Mouse (Mus musculus) ES-Bruce4 (cell line): ENCODE results near the gene Prelp. TPM values are rescaled to one million over a fixed set of nuclear protein-coding genes. Genes with fewer than 3 reads are reported as not detected.
A peak's percentile ranks its signal among the peaks of the same experiment; 100 is the strongest.

ENCODE experiments used
- H3K27ac ChIP-seq: 2 replicates; pipeline ENCODE4 v1.5.1; 2012; ENCODE audit warnings: low read length, inconsistent platforms; ENCODE audit not compliant: insufficient read depth
- H3K27me3 ChIP-seq: 2 replicates; pipeline ENCODE4 v1.6.1; 2012; ENCODE audit warnings: mild to moderate bottlenecking, low read length, inconsistent platforms; ENCODE audit not compliant: control insufficient read depth, poor library complexity, insufficient read depth, severe bottlenecking
- H3K36me3 ChIP-seq: 2 replicates; pipeline ENCODE4 v1.6.1; 2012; ENCODE audit warnings: inconsistent platforms, mild to moderate bottlenecking, low read length, moderate library complexity; ENCODE audit not compliant: control insufficient read depth, poor library complexity, insufficient read depth, severe bottlenecking
- H3K4me1 ChIP-seq: one replicate; pipeline ENCODE4 v1.8.1; 2011; ENCODE audit warnings: low read length; ENCODE audit not compliant: control insufficient read depth, insufficient read depth
- H3K4me3 ChIP-seq: 2 replicates; pipeline ENCODE4 v1.5.1; 2011; ENCODE audit warnings: low read depth, mild to moderate bottlenecking, low read length
- H3K9ac ChIP-seq: 2 replicates; pipeline ENCODE4 v1.6.1; 2012; ENCODE audit warnings: low read depth, mild to moderate bottlenecking, inconsistent platforms; ENCODE audit not compliant: poor library complexity, severe bottlenecking
- H3K9me3 ChIP-seq: replicated peaks from 2 replicates; pipeline ENCODE4 v1.6.1; 2012; ENCODE audit warnings: mild to moderate bottlenecking, low read length, inconsistent platforms; ENCODE audit not compliant: control insufficient read depth, poor library complexity, insufficient read depth, severe bottlenecking
- CTCF ChIP-seq: IDR thresholded peaks from one replicate; pipeline ENCODE4 v1.8.1; 2011; ENCODE audit warnings: low read depth, low read length
- EP300 ChIP-seq: IDR thresholded peaks from 2 replicates; pipeline ENCODE4 v1.6.1; 2011; ENCODE audit warnings: low read depth, low read length; ENCODE audit not compliant: insufficient read depth
- POLR2A ChIP-seq: IDR thresholded peaks from one replicate; pipeline ENCODE4 v1.8.1; 2011; ENCODE audit warnings: low read length; ENCODE audit not compliant: insufficient read depth
- polyA plus RNA-seq: library from polyadenylated mRNA; stranded (reverse); fragments of >200 nt; gene quantifications from 2 replicates; pipeline ENCODE4 v1.2.4, GENCODE M21; 2011; ENCODE audit warnings: low read depth; ENCODE audit not compliant: missing spikeins, insufficient read depth, insufficient read length

Prelp gene
- polyA plus RNA-seq, 1 experiment, result not detected

DNA sequence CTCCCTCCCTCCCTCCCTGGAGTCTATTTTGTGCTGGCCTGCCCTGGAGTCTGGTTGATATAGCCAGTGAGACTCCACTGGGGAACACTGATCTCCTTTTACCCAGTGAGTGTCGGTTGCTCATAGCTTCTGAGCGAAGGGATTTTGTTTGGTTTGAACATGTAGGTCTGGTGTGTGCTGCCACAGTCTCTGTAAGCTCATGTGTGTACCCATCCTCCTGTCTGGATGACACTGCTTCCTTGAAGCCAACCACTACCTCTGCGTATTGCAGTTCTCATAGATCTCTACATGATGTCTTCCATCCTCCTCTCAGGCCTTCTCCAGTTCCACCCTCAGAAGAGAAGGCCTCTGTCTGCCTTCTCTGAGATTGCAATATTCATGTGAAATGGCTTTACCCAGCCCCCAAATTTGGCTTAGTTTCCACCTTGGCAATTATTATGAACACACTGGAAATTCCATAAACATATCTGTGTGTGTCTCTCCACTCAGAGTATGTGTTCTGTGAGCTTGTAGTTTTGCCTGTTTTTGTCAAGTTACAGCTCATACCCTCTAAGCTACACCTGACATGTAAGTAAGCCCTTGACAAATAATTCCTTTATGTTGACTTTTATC, 19.4 kb upstream of the Prelp start:
- H3K9me3 ChIP-seq, result no peaks in the 10 kb centered on the region
- H3K9ac ChIP-seq, result no peak overlapping the region
- no peaks in the 10 kb centered on the region for H3K36me3 ChIP-seq
- no peaks in the 10 kb centered on the region for H3K27me3 ChIP-seq
- no peaks in the 10 kb centered on the region for H3K4me1 ChIP-seq
- no peak for TF ChIP-seq EP300
- no peak for TF ChIP-seq POLR2A
- no peak for TF ChIP-seq CTCF
- H3K27ac ChIP-seq, result no peak overlapping the region
- H3K4me3 ChIP-seq, result no peak overlapping the region

GRCm38 (mm10) chr1:133939708-133940107, 18.5 kb upstream of the Prelp start:
- no peak overlapping the region for H3K27ac ChIP-seq
- H3K4me3 ChIP-seq, result no peak overlapping the region
- no peaks in the 10 kb centered on the region for H3K36me3 ChIP-seq
- H3K9ac ChIP-seq, result no peak overlapping the region
- no peaks in the 10 kb centered on the region for H3K4me1 ChIP-seq
- H3K9me3 ChIP-seq, result no peaks in the 10 kb centered on the region
- no peaks in the 10 kb centered on the region for H3K27me3 ChIP-seq
- TF ChIP-seq POLR2A (no peak), CTCF (no peak), EP300 (no peak)

DNA sequence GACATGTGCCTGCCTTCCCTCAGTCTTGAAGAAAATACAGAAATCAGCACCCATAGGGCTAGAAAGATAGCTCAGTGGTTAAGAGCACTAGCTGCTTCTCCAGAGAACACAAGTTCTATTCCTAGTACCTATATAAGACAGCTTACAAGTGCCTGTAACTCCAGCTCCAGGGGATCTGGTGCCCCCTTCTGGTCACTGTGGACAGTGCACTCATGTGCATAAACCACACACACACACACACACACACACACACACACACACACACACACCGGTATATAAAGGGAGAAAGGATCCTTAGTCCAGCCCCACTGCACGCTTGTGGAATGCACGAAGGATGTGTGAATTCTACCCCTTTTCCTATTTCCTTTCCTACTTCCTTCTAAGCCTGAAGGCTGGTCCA, 15.0 kb upstream of the Prelp start:
- Histone ChIP-seq H3K4me3 (no peak overlapping the region), H3K27ac (no peak overlapping the region), H3K36me3 (no peaks in the 10 kb centered on the region), H3K27me3 (no peaks in the 10 kb centered on the region), H3K9ac (no peak overlapping the region), H3K4me1 (no peaks in the 10 kb centered on the region), H3K9me3 (no peaks in the 10 kb centered on the region)
- TF ChIP-seq CTCF, result peak; percentile 7
- no peak for TF ChIP-seq POLR2A

- no peak overlapping the region for H3K27ac ChIP-seq
- TF ChIP-seq EP300 (no peak), POLR2A (no peak), CTCF (no peak)
- no peaks in the 10 kb centered on the region for H3K4me1 ChIP-seq
Measured at GRCm38 (mm10) chr1:133934354-133934963, 13.2 kb upstream of the Prelp start.

GRCm38 (mm10) chr1:133933301-133934195, 12.3 kb upstream of the Prelp start:
- Histone ChIP-seq H3K36me3 (no peaks in the 10 kb centered on the region), H3K9me3 (no peaks in the 10 kb centered on the region), H3K27ac (no peak overlapping the region), H3K9ac (no peak overlapping the region), H3K4me3 (no peak overlapping the region), H3K4me1 (no peaks in the 10 kb centered on the region), H3K27me3 (no peaks in the 10 kb centered on the region)
- no peak for TF ChIP-seq CTCF
- TF ChIP-seq EP300, result no peak
- no peak for TF ChIP-seq POLR2A

More at GRCm38 (mm10) chr1:133934354-133934963, 13.2 kb upstream of the Prelp start:
- Histone ChIP-seq H3K36me3 (no peaks in the 10 kb centered on the region), H3K9ac (no peak overlapping the region), H3K4me3 (no peak overlapping the region), H3K9me3 (no peaks in the 10 kb centered on the region), H3K27me3 (no peaks in the 10 kb centered on the region)

GRCm38 (mm10) chr1:133929980-133930379, 8.8 kb upstream of the Prelp start:
- TF ChIP-seq POLR2A (no peak), CTCF (no peak), EP300 (no peak)
- H3K27ac ChIP-seq, result no peak overlapping the region
- H3K27me3 ChIP-seq, result no peaks in the 10 kb centered on the region
- H3K36me3 ChIP-seq, result no peaks in the 10 kb centered on the region
- H3K4me3 ChIP-seq, result no peak overlapping the region
- H3K9ac ChIP-seq, result no peak overlapping the region
- no peaks in the 10 kb centered on the region for H3K9me3 ChIP-seq
- no peaks in the 10 kb centered on the region for H3K4me1 ChIP-seq
